Mouse (Mus musculus) cerebellum, adult 2 months (tissue): ENCODE data around the gene Fam198b.
A peak's percentile ranks its signal among the peaks of the same experiment; 100 is the strongest.

Experiments
- CTCF ChIP-seq: fragments of 200-500 bp; IDR thresholded peaks from 2 replicates; pipeline ENCODE4 v1.5.1; 2011; ENCODE audit warnings: low read depth, mild to moderate bottlenecking, control low read depth, low read length, moderate library complexity, borderline replicate concordance; ENCODE audit not compliant: insufficient read depth
- POLR2A ChIP-seq: fragments of 200-500 bp; IDR thresholded peaks from 2 replicates; pipeline ENCODE4 v1.6.1; 2011; ENCODE audit warnings: low read length, control low read depth, borderline replicate concordance; ENCODE audit not compliant: insufficient read depth

GRCm38 (mm10) chr3:79883092-79883491 lies 1.2 kb upstream of the Fam198b start:
- TF ChIP-seq POLR2A: no peak
- TF ChIP-seq CTCF: peak; percentile 68; the same call in 1 of the 2 replicates
